Mouse (Mus musculus) limb, embryonic 14.5 days (tissue): ENCODE data around the gene Dleu7. TPM values are rescaled to one million over a fixed set of nuclear protein-coding genes. Genes with fewer than 3 reads are reported as not detected.
A peak's percentile ranks its signal among the peaks of the same experiment; 100 is the strongest.

Experiments used
- ATAC-seq: fragments of 200-750 bp; cut with Nextera tagmentation; 2 replicates; pipeline ENCODE4 v1.8.0; 2017; ENCODE audit warnings: low read depth, moderate number of reproducible peaks, moderate TSS enrichment; ENCODE audit not compliant: low FRiP score
- DNase-seq: peaks from one replicate; pipeline ENCODE4 v3.0.0-alpha.2; 2015; ENCODE audit warnings: low spot score
- H3K27ac ChIP-seq: fragments of 300-500 bp; sonication (generic); replicated peaks from 2 replicates; pipeline ENCODE4 v1.5.1; 2014; ENCODE audit warnings: low read depth, mild to moderate bottlenecking, low read length, moderate library complexity, mixed read lengths
- H3K27me3 ChIP-seq: fragments of 300-500 bp; sonication (generic); 2 replicates; pipeline ENCODE4 v1.6.1; 2014; ENCODE audit warnings: low read length, mixed read lengths; ENCODE audit not compliant: control insufficient read depth, insufficient read depth
- H3K36me3 ChIP-seq: fragments of 300-500 bp; sonication (generic); 2 replicates; pipeline ENCODE4 v1.6.1; 2014; ENCODE audit warnings: mild to moderate bottlenecking, low read length, moderate library complexity, mixed read lengths; ENCODE audit not compliant: control insufficient read depth, insufficient read depth
- H3K4me1 ChIP-seq: fragments of 300-500 bp; sonication (generic); 2 replicates; pipeline ENCODE4 v1.6.1; 2014; ENCODE audit warnings: antibody characterized with exemption, low read length, mixed read lengths; ENCODE audit not compliant: control insufficient read depth, insufficient read depth
- H3K4me2 ChIP-seq: fragments of 300-500 bp; sonication (generic); replicated peaks from 2 replicates; pipeline ENCODE4 v1.6.1; 2014; ENCODE audit warnings: low read depth, mild to moderate bottlenecking, low read length, moderate library complexity; ENCODE audit not compliant: severe bottlenecking
- H3K4me3 ChIP-seq: fragments of 300-500 bp; sonication (generic); replicated peaks from 2 replicates; pipeline ENCODE4 v1.5.1; 2014; ENCODE audit warnings: low read length
- H3K9ac ChIP-seq: fragments of 300-500 bp; sonication (generic); 2 replicates; pipeline ENCODE4 v1.6.1; 2014; ENCODE audit warnings: mild to moderate bottlenecking, low read depth, low read length, moderate library complexity; ENCODE audit not compliant: severe bottlenecking
- H3K9me3 ChIP-seq: fragments of 300-500 bp; sonication (generic); 2 replicates; pipeline ENCODE4 v1.6.1; 2016; ENCODE audit warnings: low read length; ENCODE audit not compliant: control insufficient read depth
- POLR2A ChIP-seq: fragments of 200-500 bp; IDR thresholded peaks from 2 replicates; pipeline ENCODE4 v1.8.0; 2012; ENCODE audit warnings: inconsistent platforms, mild to moderate bottlenecking, moderate library complexity, borderline replicate concordance; ENCODE audit not compliant: insufficient read depth, insufficient read length; ENCODE audit errors: extremely low read depth
- WGBS: fragments of 180-500 bp; shearing (Covaris S2); extraction: QIAGEN DNeasy Blood & Tissue Kit; methylation state at CpG from one replicate; pipeline ENCODE4 v1.1.7; 2014; 5-methylcytosine and 5-hydroxymethylcytosine counted together
- polyA plus RNA-seq, 2 experiments: library from polyadenylated mRNA; depleted of rRNA in 1 of 2; stranded (reverse) in 1 of 2; unstranded in 1 of 2; fragments of >200 nt; fragmentation: Nextera tagmentation in 1 of 2; extraction: Ambion mirVana in 1 of 2; gene quantifications; 2 replicates each; pipeline versions ENCODE4 v1.2.1 to v1.2.3; 2012 to 2014

Gene Dleu7
- polyA plus RNA-seq, 2 experiments, result 1.5 to 1.6 TPM

- no peak overlapping the region for H3K9ac ChIP-seq
- no peaks in the 10 kb centered on the region for H3K36me3 ChIP-seq
- no peak overlapping the region for H3K27ac ChIP-seq
- H3K27me3 ChIP-seq, result no peaks in the 10 kb centered on the region
- H3K4me3 ChIP-seq, result no peak overlapping the region
- WGBS, result 75% methylated on average over 10 of the region's 10 CpGs
- ATAC-seq (no peak), DNase-seq (no peak)
- 0 out of 2 replicates have a peak, but pooled peaks cover 3% of the 10 kb centered on the region for H3K4me1 ChIP-seq
- no peaks in the 10 kb centered on the region for H3K9me3 ChIP-seq
- H3K4me2 ChIP-seq, result no peak overlapping the region
- TF ChIP-seq POLR2A, result no peak
Observed at GRCm38 (mm10) chr14:62248796-62249195, 44.1 kb downstream of the Dleu7 start.

GRCm38 (mm10) chr14:62248345-62248744 lies 44.5 kb downstream of the Dleu7 start:
- 0 out of 2 replicates have a peak, but pooled peaks cover 3% of the 10 kb centered on the region for H3K4me1 ChIP-seq
- H3K27me3 ChIP-seq, result no peaks in the 10 kb centered on the region
- no peaks in the 10 kb centered on the region for H3K9me3 ChIP-seq
- H3K27ac ChIP-seq, result no peak overlapping the region
- TF ChIP-seq POLR2A, result no peak
- no peak overlapping the region for H3K9ac ChIP-seq
- H3K36me3 ChIP-seq, result no peaks in the 10 kb centered on the region
- 74% methylated on average over 7 of the region's 7 CpGs for WGBS
- DNase-seq (no peak), ATAC-seq (no peak)
- no peak overlapping the region for H3K4me2 ChIP-seq
- H3K4me3 ChIP-seq, result no peak overlapping the region

GRCm38 (mm10) chr14:62245557-62245956 lies 47.3 kb downstream of the Dleu7 start:
- DNase-seq, result no peak
- Histone ChIP-seq H3K9me3 (no peaks in the 10 kb centered on the region), H3K27me3 (no peaks in the 10 kb centered on the region), H3K4me2 (no peak overlapping the region), H3K4me1 (peaks cover 3% of the 10 kb centered on the region; the same call in 1 of the 2 replicates), H3K4me3 (no peak overlapping the region), H3K27ac (no peak overlapping the region), H3K9ac (no peak overlapping the region), H3K36me3 (no peaks in the 10 kb centered on the region)
- WGBS, result 25% methylated on average over 4 of the region's 4 CpGs
- ATAC-seq, result no peak
- TF ChIP-seq POLR2A, result no peak

GRCm38 (mm10) chr14:62243530-62243929 lies 49.3 kb downstream of the Dleu7 start:
- no peak for ATAC-seq
- WGBS, result 75% methylated on average over 2 of the region's 2 CpGs
- peaks cover 3% of the 10 kb centered on the region; the same call in 1 of the 2 replicates for H3K4me1 ChIP-seq
- H3K36me3 ChIP-seq, result no peaks in the 10 kb centered on the region
- H3K27ac ChIP-seq, result no peak overlapping the region
- no peak for DNase-seq
- H3K9me3 ChIP-seq, result no peaks in the 10 kb centered on the region
- no peaks in the 10 kb centered on the region for H3K27me3 ChIP-seq
- TF ChIP-seq POLR2A, result no peak
- H3K9ac ChIP-seq, result no peak overlapping the region
- H3K4me3 ChIP-seq, result no peak overlapping the region
- H3K4me2 ChIP-seq, result no peak overlapping the region

- H3K36me3 ChIP-seq, result no peaks in the 10 kb centered on the region
- DNase-seq (peak; percentile 55), ATAC-seq (peak; percentile 71)
- H3K9ac ChIP-seq, result no peak overlapping the region
- no peaks in the 10 kb centered on the region for H3K9me3 ChIP-seq
- no peak for TF ChIP-seq POLR2A
- no peak overlapping the region for H3K4me3 ChIP-seq
- no peaks in the 10 kb centered on the region for H3K4me1 ChIP-seq
- H3K4me2 ChIP-seq, result no peak overlapping the region
- 61% methylated on average over 7 of the region's 7 CpGs for WGBS
- H3K27me3 ChIP-seq, result no peaks in the 10 kb centered on the region
- H3K27ac ChIP-seq, result no peak overlapping the region
Observed at GRCm38 (mm10) chr14:62235969-62236368, 56.9 kb downstream of the Dleu7 start.

- Histone ChIP-seq H3K9me3 (no peaks in the 10 kb centered on the region), H3K27ac (no peak overlapping the region), H3K4me3 (no peak overlapping the region), H3K9ac (no peak overlapping the region), H3K4me1 (no peaks in the 10 kb centered on the region), H3K27me3 (no peaks in the 10 kb centered on the region), H3K36me3 (no peaks in the 10 kb centered on the region), H3K4me2 (no peak overlapping the region)
- no peak for TF ChIP-seq POLR2A
- DNase-seq (no peak), ATAC-seq (no peak)
- WGBS, result 56% methylated on average over 1 of the region's 1 CpGs
Observed at GRCm38 (mm10) chr14:62235214-62235613, 57.6 kb downstream of the Dleu7 start.
